Mouse (Mus musculus) erythroblast, embryonic 14.5 days (primary cell): ENCODE measurements around the gene Atxn1.

Source experiments
- GATA1 ChIP-seq: IDR thresholded peaks from 2 replicates; pipeline ENCODE4 v1.6.1; 2012; ENCODE audit warnings: low read length, inconsistent platforms, mixed read lengths
- TAL1 ChIP-seq: IDR thresholded peaks from 3 replicates; pipeline ENCODE4 v1.6.1; 2012; ENCODE audit warnings: low read length, inconsistent platforms, mixed read lengths

GRCm38 (mm10) chr13:45526230-45526629, 438.6 kb downstream of the Atxn1 start:
- TF ChIP-seq GATA1 (no peak), TAL1 (no peak)
